Mouse (Mus musculus): ENCODE data around the gene Gid8. TPM values are rescaled to one million over a fixed set of nuclear protein-coding genes. Genes with fewer than 3 reads are reported as not detected.
"Not testable (repeated sequence)": the region's sequence is repeated elsewhere in the genome, so short reads cannot be mapped to it uniquely, and the experiment has no call there.

Gene Gid8
- polyA plus RNA-seq, 1 experiment from 2014 or later: 50.3 TPM

GRCm38 (mm10) chr2:180722748-180723147, 12.8 kb downstream of the Gid8 start:
- not testable (repeated sequence) for H3K4me3 ChIP-seq; H3K27ac ChIP-seq; DNase-seq (ENCODE audit: low spot score); H3K27me3 ChIP-seq (ENCODE audit: insufficient read depth, poor library complexity, severe bottlenecking); H3K9me3 ChIP-seq
- WGBS: 86% methylated on average over 5 of the region's 5 CpGs
- Histone ChIP-seq H3K36me3 (peaks cover 63% of the 10 kb centered on the region), H3K4me1 (peaks cover 21% of the 10 kb centered on the region)

- Histone ChIP-seq H3K27me3 (ENCODE audit: insufficient read depth, poor library complexity, severe bottlenecking) (0 out of 2 replicates have a peak, but pooled peaks cover 5% of the 10 kb centered on the region), H3K4me1 (peaks cover 21% of the 10 kb centered on the region), H3K36me3 (peaks cover 52% of the 10 kb centered on the region), H3K4me3 (no peak overlapping the region), H3K9me3 (no peaks in the 10 kb centered on the region), H3K27ac (no peak overlapping the region)
- no peak for DNase-seq (ENCODE audit: low spot score)
- 61% methylated on average over 2 of the region's 2 CpGs for WGBS
These were observed 13.9 kb downstream of the Gid8 start for GRCm38 (mm10) chr2:180723865-180724264.

- H3K36me3 ChIP-seq: peaks cover 43% of the 10 kb centered on the region
- peak within 1 kb of the TSS; percentile 44; the same call in 1 of the 2 replicates for H3K27ac ChIP-seq
- no peak for DNase-seq (ENCODE audit: low spot score)
- H3K27me3 ChIP-seq (ENCODE audit: insufficient read depth, poor library complexity, severe bottlenecking): 0 out of 2 replicates have a peak, but pooled peaks cover 5% of the 10 kb centered on the region
- H3K4me1 ChIP-seq: peaks cover 21% of the 10 kb centered on the region
- no peaks in the 10 kb centered on the region for H3K9me3 ChIP-seq
- H3K4me3 ChIP-seq: peak within 1 kb of the TSS; percentile 47
- 4% methylated on average over 18 of the region's 18 CpGs for WGBS
These were observed 14.9 kb downstream of the Gid8 start, which contains the start of gene Slc17a9 for GRCm38 (mm10) chr2:180724585-180725413. Gene Slc17a9 (plus strand): TSS chr2:180725263.

GRCm38 (mm10) chr2:180725414-180725778, 15.5 kb downstream of the Gid8 start:
- Histone ChIP-seq H3K27ac (peak overlapping the region; percentile 44; the same call in 1 of the 2 replicates), H3K9me3 (no peaks in the 10 kb centered on the region), H3K36me3 (peaks cover 37% of the 10 kb centered on the region), H3K4me3 (peak overlapping the region; percentile 47), H3K4me1 (peaks cover 21% of the 10 kb centered on the region), H3K27me3 (ENCODE audit: insufficient read depth, poor library complexity, severe bottlenecking) (0 out of 2 replicates have a peak, but pooled peaks cover 5% of the 10 kb centered on the region)
- DNase-seq (ENCODE audit: low spot score): no peak
- WGBS: 4% methylated on average over 6 of the region's 6 CpGs

GRCm38 (mm10) chr2:180725856-180726629, 16.1 kb downstream of the Gid8 start:
- no peak overlapping the region for H3K4me3 ChIP-seq
- H3K27me3 ChIP-seq (ENCODE audit: insufficient read depth, poor library complexity, severe bottlenecking): 0 out of 2 replicates have a peak, but pooled peaks cover 5% of the 10 kb centered on the region
- peaks cover 21% of the 10 kb centered on the region for H3K4me1 ChIP-seq
- peaks cover 31% of the 10 kb centered on the region for H3K36me3 ChIP-seq
- no peak for DNase-seq (ENCODE audit: low spot score)
- no peaks in the 10 kb centered on the region for H3K9me3 ChIP-seq
- 10% methylated on average over 6 of the region's 8 CpGs for WGBS
- H3K27ac ChIP-seq: no peak overlapping the region

- H3K9me3 ChIP-seq: no peaks in the 10 kb centered on the region
- peaks cover 7% of the 10 kb centered on the region; the same call in 1 of the 2 replicates for H3K27me3 ChIP-seq (ENCODE audit: insufficient read depth, poor library complexity, severe bottlenecking)
- H3K4me3 ChIP-seq: no peak overlapping the region
- H3K36me3 ChIP-seq: peaks cover 23% of the 10 kb centered on the region
- H3K27ac ChIP-seq: no peak overlapping the region
- peaks cover 21% of the 10 kb centered on the region for H3K4me1 ChIP-seq
- WGBS: 59% methylated on average over 6 of the region's 6 CpGs
- no peak for DNase-seq (ENCODE audit: low spot score)
These were observed 16.9 kb downstream of the Gid8 start for GRCm38 (mm10) chr2:180726658-180727442.

GRCm38 (mm10) chr2:180727613-180728021, 17.7 kb downstream of the Gid8 start:
- H3K9me3 ChIP-seq: no peaks in the 10 kb centered on the region
- H3K27ac ChIP-seq: no peak overlapping the region
- H3K27me3 ChIP-seq (ENCODE audit: insufficient read depth, poor library complexity, severe bottlenecking): peaks cover 15% of the 10 kb centered on the region; the same call in 1 of the 2 replicates
- 60% methylated on average over 4 of the region's 4 CpGs for WGBS
- no peak for DNase-seq (ENCODE audit: low spot score)
- H3K4me1 ChIP-seq: peaks cover 25% of the 10 kb centered on the region
- peaks cover 15% of the 10 kb centered on the region for H3K36me3 ChIP-seq
- H3K4me3 ChIP-seq: no peak overlapping the region

GRCm38 (mm10) chr2:180731036-180731435, 21.1 kb downstream of the Gid8 start:
- WGBS: 73% methylated on average over 3 of the region's 3 CpGs
- peaks cover 20% of the 10 kb centered on the region; the same call in 1 of the 2 replicates for H3K27me3 ChIP-seq (ENCODE audit: insufficient read depth, poor library complexity, severe bottlenecking)
- no peaks in the 10 kb centered on the region for H3K36me3 ChIP-seq
- no peaks in the 10 kb centered on the region for H3K9me3 ChIP-seq
- H3K4me1 ChIP-seq: peaks cover 9% of the 10 kb centered on the region; the same call in 1 of the 2 replicates
- H3K27ac ChIP-seq: no peak overlapping the region
- H3K4me3 ChIP-seq: no peak overlapping the region
- no peak for DNase-seq (ENCODE audit: low spot score)

- no peak for DNase-seq (ENCODE audit: low spot score)
- H3K4me3 ChIP-seq: no peak overlapping the region
- H3K36me3 ChIP-seq: no peaks in the 10 kb centered on the region
- no peaks in the 10 kb centered on the region for H3K9me3 ChIP-seq
- H3K4me1 ChIP-seq: 0 out of 2 replicates have a peak, but pooled peaks cover 4% of the 10 kb centered on the region
- H3K27me3 ChIP-seq (ENCODE audit: insufficient read depth, poor library complexity, severe bottlenecking): peaks cover 23% of the 10 kb centered on the region; the same call in 1 of the 2 replicates
- no peak overlapping the region for H3K27ac ChIP-seq
- 61% methylated on average over 6 of the region's 6 CpGs for WGBS
These were observed 22.1 kb downstream of the Gid8 start for GRCm38 (mm10) chr2:180731984-180732383.

- H3K27ac ChIP-seq: no peak overlapping the region
- no peak for DNase-seq (ENCODE audit: low spot score)
- peaks cover 27% of the 10 kb centered on the region; the same call in 1 of the 2 replicates for H3K27me3 ChIP-seq (ENCODE audit: insufficient read depth, poor library complexity, severe bottlenecking)
- no peak overlapping the region for H3K4me3 ChIP-seq
- 84% methylated on average over 7 of the region's 7 CpGs for WGBS
- no peaks in the 10 kb centered on the region for H3K36me3 ChIP-seq
- 0 out of 2 replicates have a peak, but pooled peaks cover 4% of the 10 kb centered on the region for H3K4me1 ChIP-seq
- no peaks in the 10 kb centered on the region for H3K9me3 ChIP-seq
These were observed 25.3 kb downstream of the Gid8 start for GRCm38 (mm10) chr2:180735232-180735631.

GRCm38 (mm10) chr2:180737984-180738383, 28.1 kb downstream of the Gid8 start:
- Histone ChIP-seq H3K27me3 (ENCODE audit: insufficient read depth, poor library complexity, severe bottlenecking) (peaks cover 18% of the 10 kb centered on the region; the same call in 1 of the 2 replicates), H3K4me3 (no peak overlapping the region), H3K36me3 (no peaks in the 10 kb centered on the region), H3K9me3 (no peaks in the 10 kb centered on the region), H3K4me1 (no peaks in the 10 kb centered on the region), H3K27ac (no peak overlapping the region)
- DNase-seq (ENCODE audit: low spot score): no peak
- 64% methylated on average over 2 of the region's 2 CpGs for WGBS

- H3K4me1 ChIP-seq: no peaks in the 10 kb centered on the region
- H3K27ac ChIP-seq: no peak overlapping the region
- H3K4me3 ChIP-seq: no peak overlapping the region
- DNase-seq (ENCODE audit: low spot score): no peak
- H3K9me3 ChIP-seq: no peaks in the 10 kb centered on the region
- no peaks in the 10 kb centered on the region for H3K36me3 ChIP-seq
- H3K27me3 ChIP-seq (ENCODE audit: insufficient read depth, poor library complexity, severe bottlenecking): peaks cover 12% of the 10 kb centered on the region; the same call in 1 of the 2 replicates
- 28% methylated on average over 3 of the region's 3 CpGs for WGBS
These were observed 30.4 kb downstream of the Gid8 start for GRCm38 (mm10) chr2:180740349-180740748.
